Comparison of ENCODE assay signal across 8 mouse cellular contexts in genomic region chr14:117930105-117930847, GRCm38 (mm10).
DNase-seq lines count a peak whose midpoint lies in the region; ATAC-seq and TF ChIP-seq lines count a peak whose summit lies in the region.

No protein-coding gene starts in this region.

- no peaks in the 10 kb centered on the region for H3K4me1 ChIP-seq in heart, embryonic 11.5 days (ENCODE audit: control insufficient read depth, insufficient read depth, low read length)
- peaks cover 22% of the 10 kb centered on the region for H3K4me1 ChIP-seq in midbrain, embryonic 12.5 days
- no peaks in the 10 kb centered on the region for H3K4me1 ChIP-seq in cerebellum, adult 2 months (ENCODE audit: control insufficient read depth, insufficient read depth, low read length)

- TF ChIP-seq POLR2A in cerebellum, adult 2 months (IDR thresholded peaks at IDR 0.05; ENCODE audit: borderline replicate concordance, insufficient read depth, low read length): no peak

- H3K4me3 ChIP-seq in heart, embryonic 11.5 days (ENCODE audit: low read depth, low read length): no peak overlapping the region
- H3K4me3 ChIP-seq in midbrain, embryonic 12.5 days: no peak overlapping the region
- H3K4me3 ChIP-seq in cerebellum, adult 2 months (replicated peaks; ENCODE audit: insufficient read depth, low read depth, low read length): no peak overlapping the region

- ATAC-seq in heart, embryonic 11.5 days (replicated peaks; ENCODE audit: insufficient number of reproducible peaks, low FRiP score, low TSS enrichment): no peak
- ATAC-seq in midbrain, embryonic 12.5 days (ENCODE audit: low FRiP score, low read depth): peak; percentile 35; the same call in 1 of the 2 replicates

- WGBS in heart, embryonic 11.5 days (ENCODE audit: insufficient replicate concordance): 40% methylated on average over 13 of the region's 13 CpGs
- 2% methylated on average over 13 of the region's 13 CpGs for WGBS in midbrain, embryonic 12.5 days
- WGBS in cerebellum, adult 2 months: 38% methylated on average over 13 of the region's 13 CpGs

- peak overlapping the region; percentile 35; the same call in 1 of the 2 replicates for H3K27ac ChIP-seq in heart, embryonic 11.5 days (ENCODE audit: low read depth, low read length)
- H3K27ac ChIP-seq in midbrain, embryonic 12.5 days (replicated peaks): peak overlapping the region; percentile 47; the same call in 1 of the 2 replicates
- H3K27ac ChIP-seq in cerebellum, adult 2 months (ENCODE audit: insufficient read depth, low read length): no peak overlapping the region

- no peak overlapping the region for H3K9ac ChIP-seq in heart, embryonic 11.5 days (ENCODE audit: low read depth, low read length)
- H3K9ac ChIP-seq in midbrain, embryonic 12.5 days (replicated peaks): no peak overlapping the region

- H3K9me3 ChIP-seq in heart, embryonic 11.5 days (replicated peaks; ENCODE audit: control insufficient read depth, low read length): no peaks in the 10 kb centered on the region
- H3K9me3 ChIP-seq in midbrain, embryonic 12.5 days: no peaks in the 10 kb centered on the region

- peak; percentile 42 for DNase-seq in ES-CJ7 (ENCODE audit: low read depth, low spot score)
- peak; percentile 78 for DNase-seq in brain, adult 2 months (ENCODE audit: low read depth, low spot score)
- DNase-seq in spleen, adult 18-20 months: no peak
- no peak for DNase-seq in spleen, adult 12 weeks (ENCODE audit: low spot score)
- DNase-seq in cerebellum, adult 2 months: no peak
- no peak for DNase-seq in adrenal gland, postnatal 25 days

- no peak overlapping the region for H3K4me2 ChIP-seq in heart, embryonic 11.5 days
- peak overlapping the region; percentile 16; the same call in 1 of the 2 replicates for H3K4me2 ChIP-seq in midbrain, embryonic 12.5 days (replicated peaks)

- peaks cover 20% of the 10 kb centered on the region for H3K27me3 ChIP-seq in heart, embryonic 11.5 days (ENCODE audit: control insufficient read depth, insufficient read depth, low read length)
- no peaks in the 10 kb centered on the region; the same call in 1 of the 2 replicates for H3K27me3 ChIP-seq in midbrain, embryonic 12.5 days
- no peaks in the 10 kb centered on the region for H3K27me3 ChIP-seq in cerebellum, adult 2 months (ENCODE audit: control insufficient read depth, insufficient read depth, low read length)

- H3K36me3 ChIP-seq in heart, embryonic 11.5 days (ENCODE audit: control insufficient read depth, insufficient read depth, low read length): no peaks in the 10 kb centered on the region
- H3K36me3 ChIP-seq in midbrain, embryonic 12.5 days: no peaks in the 10 kb centered on the region

- no peak for TF ChIP-seq CTCF in cerebellum, adult 2 months (IDR thresholded peaks at IDR 0.05; ENCODE audit: borderline replicate concordance, insufficient read depth, low read depth, low read length)

Comparison
In these comparisons a context has a peak if more than half of its experiments do, and no peak if none do; other contexts are left out.
1. DNase-seq: peak in ES-CJ7 (single experiment) and brain, adult 2 months (single experiment); none in spleen, adult 18-20 months (0 of 2), spleen, adult 12 weeks (single experiment), cerebellum, adult 2 months (0 of 2) and adrenal gland, postnatal 25 days (single experiment).